Mouse (Mus musculus): ENCODE measurements around the gene Enho. TPM values are rescaled to one million over a fixed set of nuclear protein-coding genes. Genes with fewer than 3 reads are reported as not detected.
A peak's percentile ranks its signal among the peaks of the same experiment; 100 is the strongest.

The Enho gene
- total RNA-seq, 2 experiments from 2014 or later = 12.7 to 15.7 TPM

DNA sequence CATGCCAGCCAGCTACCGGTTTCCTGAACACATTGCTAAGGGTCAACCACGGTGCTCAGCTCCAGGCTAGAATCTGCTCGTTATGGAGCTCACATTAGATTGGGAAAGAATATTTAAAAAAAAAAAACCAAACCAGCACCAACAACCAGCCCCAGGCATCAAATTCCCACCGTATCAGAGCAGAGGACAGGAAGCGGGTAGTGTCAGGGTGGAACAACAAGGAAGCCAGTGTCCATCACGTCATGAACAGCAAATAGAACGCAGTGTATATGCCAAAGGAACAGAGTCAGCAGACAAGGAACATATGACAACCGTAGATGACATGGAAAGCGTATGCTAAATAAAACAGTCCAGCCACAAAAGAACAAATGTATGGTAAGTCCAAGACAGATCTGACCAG is 7.1 kb downstream of the Enho start:
- DNase-seq = no peak

DNA sequence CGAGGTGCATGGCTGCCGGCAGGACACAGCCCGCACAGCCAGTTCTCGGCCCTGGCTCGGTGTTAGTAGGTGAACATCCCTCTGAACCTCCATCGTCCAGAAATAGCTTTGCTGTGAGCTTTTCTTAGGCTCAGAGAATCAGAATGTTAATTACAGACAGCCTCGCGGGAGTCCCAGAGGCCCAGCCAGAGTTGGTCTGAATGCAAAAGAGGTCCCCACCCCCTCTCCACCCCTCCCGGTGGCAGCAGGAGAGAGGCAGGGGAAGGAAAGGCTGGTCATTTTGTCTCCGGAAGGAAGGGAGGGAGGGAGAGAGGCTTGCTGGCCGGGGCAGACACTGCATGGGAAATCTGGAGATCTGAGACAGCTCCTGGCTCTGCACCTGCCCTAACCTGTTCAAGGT is 8.7 kb downstream of the Enho start:
- DNase-seq = peak; percentile 53

- DNase-seq = no peak
These were observed 9.9 kb downstream of the Enho start for GRCm38 (mm10) chr4:41630196-41630595.

- no peak for DNase-seq
These were observed 11.8 kb downstream of the Enho start for GRCm38 (mm10) chr4:41628202-41628927.

DNA sequence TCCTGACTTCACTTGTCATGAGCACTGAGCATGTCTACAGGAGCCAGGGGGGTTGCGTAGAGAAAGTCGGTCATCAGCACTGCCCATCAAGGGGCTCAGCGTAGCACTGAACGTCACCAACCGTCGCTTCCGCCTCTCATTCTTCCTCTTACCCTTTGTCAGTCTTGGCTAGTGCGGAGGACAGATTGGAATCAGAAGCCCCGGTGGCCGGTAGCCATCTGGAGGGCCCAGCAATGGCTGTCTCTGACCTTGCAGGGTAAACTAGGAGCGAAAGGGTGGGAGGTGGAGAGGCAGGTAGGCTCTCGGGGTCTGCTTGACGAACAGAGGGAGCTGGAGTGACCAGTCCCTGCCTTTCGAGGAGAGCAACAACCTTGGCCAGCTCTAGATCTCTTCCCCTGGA is 18.1 kb downstream of the Enho start:
- no peak for DNase-seq

DNA sequence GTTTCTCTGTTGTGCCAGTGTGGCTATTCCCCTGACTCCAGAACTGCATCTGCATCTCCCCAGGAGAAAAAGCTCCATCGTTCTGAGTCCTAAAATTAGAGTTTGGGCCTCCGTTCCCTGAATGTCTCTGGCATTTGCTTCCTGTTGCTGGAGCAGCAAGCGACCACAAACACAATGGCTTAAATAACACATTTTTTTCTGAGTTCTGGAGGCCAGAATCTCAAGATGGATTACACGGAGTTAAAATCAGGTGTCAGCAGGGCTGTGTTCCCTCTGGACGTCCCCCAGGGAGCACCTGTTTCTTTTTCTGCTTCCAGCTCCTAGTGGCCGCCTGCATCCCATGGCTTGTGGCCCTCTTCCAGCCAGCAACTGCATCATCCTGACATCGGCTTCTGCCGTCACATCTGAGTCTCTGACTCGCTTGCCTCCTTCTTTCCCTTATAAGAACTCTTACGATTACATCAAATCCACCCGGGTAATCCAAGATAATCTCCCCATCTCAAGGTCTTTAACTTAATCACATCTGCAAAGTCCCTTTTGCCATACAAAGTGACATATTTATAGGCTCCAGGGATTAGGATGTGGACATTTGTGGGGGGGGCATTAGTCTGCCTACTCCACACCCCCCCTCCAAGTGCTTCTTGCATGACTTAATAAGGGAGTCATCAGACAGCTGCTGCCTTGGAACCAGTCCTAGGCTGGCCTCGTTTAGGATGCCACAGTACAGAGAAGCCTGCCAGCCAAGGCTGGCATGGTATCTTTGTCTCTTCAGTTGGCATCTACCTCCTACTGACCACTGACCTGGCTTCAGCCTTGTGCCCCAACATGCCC is 21.0 kb downstream of the Enho start:
- DNase-seq = peak; percentile 88

- no peak for DNase-seq
These were observed 24.2 kb downstream of the Enho start for GRCm38 (mm10) chr4:41615661-41616599.

DNA sequence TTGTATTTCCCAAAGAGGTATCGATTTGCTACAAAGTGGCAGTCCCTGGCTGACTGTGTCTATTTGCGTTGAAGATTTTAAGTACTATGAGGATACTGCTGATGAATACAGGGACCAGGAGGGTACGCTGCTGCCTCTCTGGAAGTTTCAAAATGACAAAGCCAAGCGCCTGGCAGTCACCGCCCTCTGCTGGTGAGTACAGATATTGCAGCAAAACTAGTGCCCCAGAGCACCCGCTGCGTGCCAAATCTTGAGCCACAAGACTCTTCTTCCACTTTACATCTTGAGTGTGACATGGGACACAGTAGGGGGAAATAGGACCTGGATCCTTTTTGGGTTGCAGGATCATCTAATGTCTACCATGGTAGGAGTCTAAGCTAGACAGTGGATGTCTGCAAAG is 26.0 kb downstream of the Enho start:
- DNase-seq = peak; percentile 63

- no peak for DNase-seq
These were observed 28.0 kb downstream of the Enho start for GRCm38 (mm10) chr4:41612166-41612565.

DNA sequence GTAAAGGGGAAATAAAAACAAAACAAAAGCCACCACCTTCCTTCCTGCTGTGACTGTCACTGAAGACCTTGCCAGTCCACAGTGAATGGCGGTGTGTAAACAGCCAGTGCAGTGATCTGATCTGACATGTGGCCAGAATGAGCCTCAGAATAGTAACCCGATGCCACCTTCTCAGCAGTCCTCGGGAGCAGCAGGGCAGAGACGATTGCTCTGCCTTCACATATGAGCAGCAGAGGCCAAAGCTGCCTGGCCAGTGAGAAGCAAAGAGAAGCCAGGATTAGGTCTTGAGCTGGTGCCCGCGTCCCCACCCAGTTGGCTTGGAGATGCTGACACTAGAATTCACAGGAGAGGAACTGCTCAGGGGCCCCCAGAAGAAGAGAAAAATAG is 29.5 kb downstream of the Enho start:
- DNase-seq = peak; percentile 61

- DNase-seq = no peak
These were observed 30.2 kb downstream of the Enho start for GRCm38 (mm10) chr4:41609681-41610593.

DNA sequence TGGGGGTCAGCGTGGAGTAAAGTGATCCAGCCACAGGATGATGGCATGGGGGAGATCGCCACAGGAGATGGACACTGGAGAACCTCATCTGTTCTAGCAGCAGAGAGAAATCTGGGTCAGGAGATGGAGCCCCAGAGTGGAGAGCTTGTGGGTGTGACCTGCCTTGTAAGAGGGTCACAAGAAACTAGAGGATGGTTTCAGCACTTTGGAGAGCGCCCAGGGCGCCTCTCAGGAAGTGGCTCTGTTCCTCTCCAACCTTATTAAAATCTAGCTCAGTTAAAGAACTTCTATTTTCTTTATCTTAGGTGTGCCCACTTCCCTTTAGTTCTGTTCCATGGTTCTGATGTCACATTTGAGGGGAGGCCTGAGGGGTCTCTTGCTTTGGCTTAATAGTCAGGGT is 33.3 kb downstream of the Enho start:
- no peak for DNase-seq

- no peak for DNase-seq
These were observed 35.4 kb downstream of the Enho start for GRCm38 (mm10) chr4:41604476-41605396.

DNA sequence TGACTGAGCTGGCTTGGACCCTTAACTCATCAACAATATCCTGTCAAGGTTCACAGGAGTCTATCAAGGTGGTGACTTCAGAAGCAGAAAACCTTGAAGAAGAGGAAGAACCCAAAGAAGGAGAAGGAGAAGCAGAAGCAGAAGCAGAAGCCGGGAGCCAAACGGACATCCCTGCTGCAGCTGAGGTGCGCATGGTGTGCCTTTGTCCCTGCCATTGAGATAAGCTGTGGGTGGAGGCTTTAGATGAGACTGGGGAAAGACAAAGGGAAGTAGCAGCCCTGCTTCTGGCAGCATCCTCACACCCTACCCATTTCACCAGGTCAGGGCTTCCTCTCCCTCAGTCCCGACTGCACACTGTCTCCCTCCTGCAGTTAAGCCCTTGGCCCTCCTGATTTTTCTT is 37.3 kb downstream of the Enho start:
- no peak for DNase-seq

Other genes with a start within 250 kb of the Enho start
- under 1 TPM; 0.10 to 0.21 TPM for gene Kif24, start 175.4 kb downstream of the Enho start, total RNA-seq (2021)
- gene Nudt2, start 175.2 kb downstream of the Enho start, total RNA-seq (2021) = 10 to 100 TPM; 17.3 to 20.5 TPM
- 10 to 100 TPM; 59.5 to 75.2 TPM for gene AI464131, start 137.2 kb downstream of the Enho start, total RNA-seq (2021)
- not detected for gene 1110017D15Rik, start 123.0 kb downstream of the Enho start, total RNA-seq (2021)
- gene Fam219a, start 70.8 kb downstream of the Enho start, total RNA-seq (2021) = 10 to 100 TPM; 17.1 to 17.4 TPM
- gene Dnaic1, start 70.5 kb downstream of the Enho start, total RNA-seq (2021) = under 1 TPM; 0.43 to 0.64 TPM
- 10 to 100 TPM; 33.5 to 34.7 TPM for gene Cntfr, start 56.8 kb upstream of the Enho start, total RNA-seq (2021)
- 10 to 100 TPM; 37.2 to 42.1 TPM for gene Il11ra1, start 59.7 kb upstream of the Enho start, total RNA-seq (2021)
- 10 to 100 TPM; 43.2 to 46.9 TPM for gene Rpp25l, start 73.2 kb upstream of the Enho start, total RNA-seq (2021)
- gene Dctn3, start 82.8 kb upstream of the Enho start, total RNA-seq (2021) = 10 to 100 TPM; 38.5 to 40.6 TPM
- gene Arid3c, start 90.8 kb upstream of the Enho start, total RNA-seq (2021) = not detected
- gene Galt, start 114.9 kb upstream of the Enho start, total RNA-seq (2021) = 10 to 100 TPM; 33.6 to 36.1 TPM
- gene Sigmar1, start 115.8 kb upstream of the Enho start, total RNA-seq (2021) = 10 to 100 TPM in 1 of 2 experiments, 1 to 10 TPM in 1; 8.4 to 11.9 TPM
- 10 to 100 TPM; 19.6 to 24.2 TPM for gene Ccl27a, start 133.9 kb upstream of the Enho start, total RNA-seq (2021)